Mouse (Mus musculus) C2C12 (cell line): ENCODE results near the gene Gm5089.

Experiments
- CEBPB ChIP-seq: IDR thresholded peaks from one replicate; pipeline ENCODE4 v1.6.1; 2011; ENCODE audit warnings: low read depth, mild to moderate bottlenecking, control low read depth, moderate library complexity
- CTCF ChIP-seq: IDR thresholded peaks from one replicate; pipeline ENCODE4 v1.5.1; 2011; ENCODE audit not compliant: control insufficient read depth, insufficient read depth, insufficient read length
- MAX ChIP-seq: IDR thresholded peaks from one replicate; pipeline ENCODE4 v1.6.1; 2011; ENCODE audit warnings: mild to moderate bottlenecking, control low read depth
- USF1 ChIP-seq: IDR thresholded peaks from one replicate; pipeline ENCODE4 v1.6.1; 2011; ENCODE audit warnings: low read depth, mild to moderate bottlenecking, control low read depth, moderate library complexity

- TF ChIP-seq CTCF, result no peak
- no peak for TF ChIP-seq CEBPB
- no peak for TF ChIP-seq USF1
- no peak for TF ChIP-seq MAX
Observed at GRCm38 (mm10) chr14:122412841-122413541, 37.9 kb downstream of the Gm5089 start.
